Mouse (Mus musculus): ENCODE results near the gene Tmem131.

DNA sequence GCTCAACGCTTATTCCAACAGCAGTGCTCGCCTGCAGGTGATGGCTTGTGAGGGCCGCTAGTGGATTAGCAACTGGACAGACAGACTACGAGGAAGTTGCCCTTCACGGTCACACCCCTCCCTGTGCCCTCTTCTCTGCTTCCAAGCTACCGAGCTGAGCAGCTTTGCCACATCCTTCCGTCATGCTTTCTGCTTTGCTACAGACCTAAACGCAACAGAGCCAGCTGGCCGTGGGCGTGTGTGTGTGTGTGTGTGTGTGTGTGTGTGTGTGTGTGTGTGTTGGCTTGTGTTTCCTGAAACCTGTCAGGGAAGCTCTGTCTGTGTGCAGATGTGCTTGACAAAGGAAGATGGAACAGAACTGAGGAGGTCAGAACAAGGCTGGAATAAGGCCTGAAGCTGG, 146.0 kb downstream of the Tmem131 start:
- no peak for TF ChIP-seq CTCF (IDR thresholded peaks at IDR 0.05; ENCODE audit: low read depth)
- TF ChIP-seq EP300 (IDR thresholded peaks at IDR 0.05; ENCODE audit: low read depth) = no peak
